Mouse (Mus musculus) heart, postnatal 0 days (tissue): Measurements from ENCODE around the gene Tbc1d1.

Experiments
- CTCF ChIP-seq: IDR thresholded peaks from 2 replicates; pipeline ENCODE4 v1.5.1; 2016; ENCODE audit warnings: antibody characterized with exemption, control low read depth, low read depth
- EP300 ChIP-seq: IDR thresholded peaks from 2 replicates; pipeline ENCODE4 v1.6.1; 2016; ENCODE audit warnings: antibody characterized with exemption, low read depth

- TF ChIP-seq CTCF, result no peak
- TF ChIP-seq EP300, result no peak
Measured at GRCm38 (mm10) chr5:64285851-64286250, 129.7 kb downstream of the Tbc1d1 start.
